Mouse (Mus musculus): ENCODE data around the gene Kcnj2.

DNA sequence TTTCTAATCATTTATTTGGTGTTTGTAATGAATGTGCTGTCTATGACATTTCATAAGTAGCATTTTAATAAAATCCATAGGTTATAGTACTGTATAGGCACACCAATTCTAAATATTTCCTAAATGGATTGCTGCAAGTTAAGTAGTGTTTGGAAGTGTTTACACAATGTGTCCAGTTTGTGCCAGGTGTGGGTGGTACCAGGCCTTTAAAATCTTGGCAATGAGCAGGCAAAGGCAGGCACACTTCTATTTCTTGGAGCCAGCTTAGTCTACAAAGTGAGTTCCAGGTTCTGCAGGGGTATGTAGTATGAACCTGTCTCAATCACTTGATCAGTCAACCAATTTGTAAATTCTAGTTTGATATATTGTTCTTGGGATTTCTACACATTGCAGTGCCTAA lies 22.3 kb downstream of the Kcnj2 start:
- TF ChIP-seq CTCF (conservative IDR thresholded peaks at IDR 0.05; ENCODE audit: insufficient read depth, insufficient read length, low read depth, low read length) (no peak), POLR2A (IDR thresholded peaks at IDR 0.05; ENCODE audit: low read depth, low read length) (no peak)

All from kidney, adult 2 months (tissue).